Mouse (Mus musculus) thymus, postnatal 0 days (tissue): ENCODE measurements around the gene Samd3. TPM values are rescaled to one million over a fixed set of nuclear protein-coding genes. Genes with fewer than 3 reads are reported as not detected.

ENCODE experiments used
- DNase-seq: peaks from one replicate; pipeline ENCODE4 v3.0.0-alpha.2; 2015; ENCODE audit warnings: low spot score
- polyA plus RNA-seq: library from polyadenylated mRNA; unstranded; fragments of >200 nt; fragmentation: Nextera tagmentation; extraction: Ambion mirVana; gene quantifications from 2 replicates; pipeline ENCODE4 v1.2.1, GENCODE M21; 2015

The Samd3 gene
- 0.68 and 0.80 TPM in 2 replicates for polyA plus RNA-seq

DNA sequence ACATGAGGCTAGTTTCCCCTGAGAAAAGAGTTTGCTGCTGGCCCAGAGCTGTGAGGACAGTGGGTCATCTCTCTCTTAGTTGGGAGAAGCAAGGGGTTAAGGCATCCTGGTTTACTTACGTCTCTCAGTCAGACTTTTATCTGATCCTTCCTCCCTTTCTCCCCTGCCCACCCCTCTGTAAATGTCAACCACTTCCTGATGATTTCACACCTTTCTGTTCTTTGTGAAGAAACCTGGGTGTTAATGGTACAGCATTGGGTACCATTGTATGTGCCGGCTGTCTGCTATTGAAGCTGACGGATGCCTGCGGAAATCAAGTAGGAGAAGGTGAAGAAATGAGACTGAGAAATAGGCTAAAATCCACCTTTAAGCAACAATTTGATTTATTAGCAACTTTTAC is at the start of gene Samd3:
Samd3 (plus strand) TSS at position 220 of the 400 bp plus-strand sequence.
- no peak for DNase-seq

DNA sequence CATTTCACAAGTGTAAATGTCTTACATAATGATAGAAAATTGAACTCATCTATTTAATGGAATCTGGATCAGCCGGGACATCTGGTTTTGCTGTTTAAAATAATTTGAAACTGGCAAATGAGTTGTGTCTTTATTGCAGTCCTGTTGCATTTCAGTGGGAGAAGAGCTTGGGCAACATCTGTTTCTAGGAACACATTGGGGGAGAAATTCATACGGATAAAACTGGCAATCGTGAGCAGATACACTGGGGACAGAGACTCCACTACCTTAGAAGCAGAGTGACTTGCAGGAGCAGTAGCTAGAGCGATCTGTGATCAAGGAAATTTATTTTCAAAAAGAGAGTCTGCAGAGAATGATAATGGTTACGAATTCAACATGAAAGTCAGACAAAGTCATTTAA is 44.2 kb upstream of the Samd3 start:
- no peak for DNase-seq

DNA sequence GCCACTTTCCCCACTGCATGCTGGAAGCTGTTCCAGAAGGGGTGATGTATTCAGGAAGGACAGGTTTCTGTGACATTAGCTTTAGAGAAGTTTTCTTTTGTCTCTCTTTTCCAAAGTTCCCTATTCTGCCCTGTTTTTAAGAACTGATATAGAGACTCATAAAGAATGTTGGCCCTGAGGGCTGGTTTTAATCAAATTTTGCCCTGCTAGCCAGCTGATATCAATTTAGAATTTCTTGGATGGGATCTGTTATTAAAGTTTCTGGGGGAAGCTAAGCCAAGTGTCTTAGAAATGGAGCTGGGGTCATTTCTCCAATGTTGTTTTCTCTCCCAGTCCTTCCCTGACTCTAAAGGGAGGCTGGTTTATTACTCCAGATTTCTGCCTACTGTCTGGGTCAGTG is 38.7 kb upstream of the Samd3 start:
- DNase-seq: no peak

DNA sequence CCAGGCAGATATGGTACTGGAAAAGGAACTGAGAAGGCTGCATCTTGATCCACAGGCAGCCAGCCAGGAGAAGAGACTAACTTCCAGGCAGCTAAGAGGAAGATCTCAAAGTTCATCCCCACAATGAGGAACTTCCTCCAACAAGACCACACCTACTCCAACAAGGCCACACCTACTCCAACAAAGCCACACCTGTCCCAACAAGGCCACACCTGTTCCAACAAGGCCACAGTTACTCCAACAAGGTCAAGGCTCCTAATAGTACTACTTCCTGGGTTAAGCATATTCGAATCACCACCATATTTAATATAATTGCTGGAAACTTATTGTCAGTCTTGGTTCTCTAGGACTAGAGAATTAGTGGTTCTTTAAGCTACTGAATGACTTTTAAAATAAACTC is 34.6 kb upstream of the Samd3 start:
- DNase-seq: no peak

DNA sequence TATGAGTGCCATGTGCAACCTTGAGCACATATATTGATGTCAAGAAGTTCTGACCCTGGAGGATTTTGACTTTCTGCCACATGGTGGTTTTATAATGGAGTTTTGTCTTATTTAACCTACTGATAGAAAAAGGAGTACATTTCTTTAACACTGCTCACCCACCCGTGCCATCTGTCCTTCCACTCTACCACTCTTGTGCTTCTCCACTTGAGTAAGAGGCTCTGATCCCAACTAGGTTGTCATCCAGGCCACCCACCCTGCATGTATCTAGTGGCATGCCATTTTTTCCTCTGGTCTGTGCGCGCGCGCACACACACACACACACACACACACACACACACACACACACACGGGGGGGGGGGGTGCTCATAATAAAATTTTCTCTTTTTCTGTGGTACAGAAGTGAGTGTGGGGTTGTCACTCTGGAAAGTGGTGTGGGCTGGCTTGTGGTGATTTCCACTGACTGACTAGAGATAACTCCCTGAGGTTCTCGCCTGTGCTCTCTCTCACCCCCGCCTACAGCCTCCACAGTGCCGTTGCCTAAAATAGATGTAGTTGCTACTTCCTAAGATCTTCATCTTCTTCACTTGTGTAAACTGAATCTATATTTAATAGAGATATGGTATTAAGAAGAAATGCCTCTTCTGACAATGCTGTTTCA is 26.7 kb upstream of the Samd3 start:
- no peak for DNase-seq

DNA sequence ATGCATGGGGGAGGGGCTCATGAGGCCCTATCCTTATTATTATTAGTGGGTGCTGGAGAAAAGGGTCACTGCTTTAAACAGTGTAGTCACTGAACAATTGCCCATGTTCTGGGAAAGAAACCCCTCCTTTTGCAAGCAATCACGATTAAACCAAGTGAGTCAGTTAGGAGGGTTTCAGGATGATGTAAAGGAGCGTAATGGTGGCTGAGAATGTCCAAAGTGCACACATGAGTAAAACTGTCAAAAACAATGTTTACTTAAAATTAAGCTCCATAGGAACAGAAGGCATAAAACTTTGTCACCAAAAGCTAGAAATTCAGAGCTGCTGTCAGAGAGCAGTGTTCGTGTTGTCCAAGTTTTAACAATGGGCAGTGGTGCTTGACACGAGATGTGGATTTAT is 8.8 kb upstream of the Samd3 start:
- DNase-seq: no peak

DNA sequence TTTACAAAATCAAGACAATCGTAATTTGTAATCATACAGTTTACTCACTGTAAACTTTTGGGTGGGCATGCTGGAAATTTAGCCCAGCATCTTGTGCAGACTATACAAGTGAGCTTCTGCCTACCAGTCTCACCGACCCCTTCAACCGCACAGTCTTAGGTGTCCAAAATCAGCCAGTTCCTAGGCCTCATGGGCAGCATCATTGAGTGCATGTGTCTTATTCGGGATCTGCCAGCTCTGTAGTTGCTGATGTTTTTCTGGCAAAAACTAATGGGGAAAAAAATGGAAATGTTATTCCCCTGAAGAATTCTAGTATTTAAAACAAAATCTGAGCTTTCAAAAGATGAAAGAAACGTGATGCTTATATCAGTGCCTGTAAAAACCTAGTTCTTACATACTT is 3.3 kb upstream of the Samd3 start:
- DNase-seq: no peak

DNA sequence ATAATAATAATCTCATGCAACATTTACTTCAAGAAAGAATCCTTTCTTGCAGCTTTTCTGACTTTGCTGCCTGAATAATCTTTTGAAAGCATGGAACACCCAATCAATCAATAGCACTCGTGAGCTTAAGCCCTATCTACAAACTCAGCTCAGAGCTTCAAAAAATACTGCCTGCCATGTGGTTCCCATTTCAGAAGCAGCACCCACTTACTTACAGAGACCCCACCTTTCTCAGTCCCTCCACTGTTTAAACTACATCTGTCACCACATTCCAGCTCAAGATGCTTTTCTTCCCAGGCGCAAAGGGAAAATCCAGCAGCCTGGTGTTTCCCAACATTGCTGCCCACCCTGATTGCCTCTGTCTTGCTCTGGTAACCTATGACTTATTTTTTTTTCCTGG is 2.8 kb upstream of the Samd3 start:
- no peak for DNase-seq

DNA sequence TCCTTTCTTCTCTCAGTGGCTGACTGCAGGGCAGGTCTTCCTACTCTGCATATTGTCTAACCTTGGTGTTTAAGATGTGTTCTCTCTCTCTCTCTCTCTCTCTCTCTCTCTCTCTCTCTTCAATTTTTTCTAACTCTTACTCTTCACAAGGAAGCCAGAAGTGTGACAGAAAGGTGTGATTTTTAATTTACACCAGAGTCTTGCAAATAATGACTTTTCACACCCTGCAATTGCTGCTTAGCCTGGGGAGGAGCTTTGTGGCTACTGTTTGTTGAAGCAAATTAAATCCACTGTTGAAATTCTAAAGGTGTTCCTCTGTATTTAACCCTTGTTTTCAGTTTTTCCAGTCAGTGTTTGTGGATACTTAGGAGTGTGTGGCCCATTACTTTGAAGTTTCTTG is 1.3 kb upstream of the Samd3 start:
- no peak for DNase-seq

DNA sequence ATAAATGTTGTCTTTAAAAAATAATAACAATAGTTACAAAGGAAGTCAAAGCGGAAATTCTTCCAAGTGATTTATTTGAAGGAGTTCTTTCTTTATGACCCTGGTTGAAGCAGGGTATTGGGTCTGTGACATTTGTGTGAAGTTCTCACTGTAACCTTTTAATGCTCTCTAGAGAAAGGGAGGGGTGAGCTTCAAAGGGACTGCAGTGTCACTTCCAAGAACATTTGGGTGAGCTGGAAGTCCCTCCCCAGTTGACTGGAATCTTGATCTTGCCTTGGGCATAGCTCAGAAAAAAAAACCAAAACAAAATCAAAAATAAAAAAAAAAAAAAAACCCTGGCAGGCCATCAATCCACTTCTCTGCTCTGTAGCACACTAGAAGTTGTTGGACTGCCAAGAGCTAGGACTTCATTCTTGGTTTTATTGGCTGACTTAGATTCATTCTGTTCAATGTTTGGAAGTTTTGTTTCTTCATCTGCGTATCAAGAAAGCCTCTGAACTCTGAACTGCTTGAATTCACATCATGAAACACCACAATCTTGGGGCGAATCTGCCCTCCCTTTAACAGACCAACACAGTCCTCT is 2.7 kb downstream of the Samd3 start:
- no peak for DNase-seq

DNA sequence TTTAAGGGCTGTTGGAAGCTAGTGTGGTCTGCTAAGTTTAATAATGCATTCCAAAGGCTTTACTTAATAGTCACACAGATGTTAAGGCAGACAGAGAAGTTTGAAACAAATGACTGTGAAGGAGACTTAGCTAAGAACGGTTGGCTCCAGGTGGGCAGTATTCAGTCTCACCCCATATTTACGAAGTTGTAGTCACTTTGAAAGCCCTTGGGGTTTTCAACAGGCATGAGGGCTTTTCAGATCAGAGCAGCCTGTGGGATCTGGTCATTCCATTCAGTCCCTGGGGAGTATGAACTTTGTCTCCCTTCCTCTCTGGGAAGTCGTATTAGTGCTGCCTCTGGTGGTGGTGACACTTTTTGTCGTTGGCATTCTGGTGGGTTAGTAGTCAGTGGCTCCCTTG is 9.1 kb downstream of the Samd3 start:
- DNase-seq: no peak

DNA sequence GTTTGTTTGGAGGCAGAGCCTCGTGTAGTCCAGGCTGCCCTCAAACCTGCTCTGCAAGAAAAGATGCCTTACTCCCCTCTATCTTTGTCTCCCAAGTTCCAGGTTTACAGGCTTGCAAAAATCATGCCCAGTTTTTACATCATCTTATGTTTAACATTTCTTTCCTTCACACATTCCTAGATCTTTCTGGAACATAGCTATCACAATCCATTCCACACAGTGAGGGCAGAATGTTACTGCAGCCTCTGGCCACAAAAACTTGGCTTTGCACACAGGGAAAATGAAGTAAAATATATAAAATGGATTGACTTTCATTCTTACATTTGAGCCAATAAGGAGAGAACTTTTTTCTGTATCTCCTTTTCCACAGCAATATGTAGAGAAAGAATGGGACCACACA is 9.6 kb downstream of the Samd3 start:
- no peak for DNase-seq

DNA sequence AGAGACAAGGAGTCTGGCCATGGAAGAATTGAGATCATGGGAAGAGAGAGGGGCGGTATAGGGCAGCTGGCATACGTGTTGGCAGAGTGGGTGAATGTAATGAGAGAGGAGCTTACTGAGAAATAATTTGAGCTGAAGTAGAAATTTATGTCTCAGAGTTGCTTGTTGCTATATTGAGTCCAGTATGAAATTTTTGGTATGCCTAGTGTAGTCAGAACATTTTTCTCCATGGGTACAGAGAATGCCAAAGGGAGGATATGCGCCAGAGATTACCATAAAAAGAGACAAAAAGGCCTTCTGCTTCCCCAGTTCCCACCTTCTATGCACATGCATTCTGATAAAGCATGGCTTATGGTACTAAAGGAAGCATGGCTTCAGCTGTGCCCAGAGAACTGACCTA is 13.7 kb downstream of the Samd3 start:
- no peak for DNase-seq

DNA sequence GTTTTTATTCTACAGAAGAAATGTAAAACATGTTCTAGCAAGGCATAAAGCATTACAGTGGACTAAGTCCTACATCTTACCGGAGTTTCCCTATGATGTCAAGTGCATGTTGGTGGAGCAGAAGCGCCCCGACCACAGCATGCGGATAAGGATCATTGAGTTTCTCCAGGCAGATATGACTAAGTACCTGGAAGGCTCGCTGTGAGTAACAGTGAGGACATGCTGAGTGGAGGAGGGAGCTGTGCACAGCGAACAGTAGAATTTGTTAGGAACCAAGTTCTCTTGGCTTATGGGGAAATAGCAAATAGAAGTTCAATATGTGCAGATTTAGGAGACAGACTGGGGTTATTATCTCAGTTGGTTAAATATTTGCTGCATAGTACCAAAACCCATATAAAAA is 15.0 kb downstream of the Samd3 start:
- DNase-seq: no peak

DNA sequence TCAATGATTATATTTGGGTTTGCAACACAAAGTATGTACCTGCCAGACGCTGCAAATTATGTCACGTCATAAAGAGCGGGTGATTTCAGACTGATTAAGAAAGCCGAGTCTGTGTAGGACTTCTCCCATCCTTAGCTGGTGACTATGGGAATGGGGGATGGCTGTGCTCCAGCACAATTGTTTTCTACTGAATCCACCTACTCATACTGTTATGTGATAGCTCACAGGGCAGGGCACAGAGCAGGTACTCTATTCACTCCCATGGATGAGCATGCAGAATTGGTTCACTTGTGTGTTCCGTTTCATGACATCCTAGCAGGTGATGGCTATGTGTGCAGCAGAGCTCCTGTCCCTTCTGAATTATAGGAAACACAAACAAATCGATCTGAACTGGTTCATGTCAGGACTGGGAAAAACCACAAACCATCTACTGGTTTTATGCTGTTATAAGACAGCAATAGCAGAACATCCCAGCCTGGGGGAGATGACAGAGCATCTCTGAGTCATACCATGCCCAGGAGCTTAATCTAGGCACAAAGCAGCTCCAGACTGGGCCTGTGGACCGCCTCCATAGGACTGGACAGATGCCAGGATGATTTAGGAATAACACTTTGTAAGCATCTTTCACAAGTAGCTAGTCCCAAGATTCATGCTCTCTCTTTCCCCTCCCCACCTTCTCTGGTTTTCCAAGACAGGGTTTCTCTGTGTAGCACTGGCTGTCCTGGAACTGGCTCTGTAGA is 20.1 kb downstream of the Samd3 start:
- no peak for DNase-seq

DNA sequence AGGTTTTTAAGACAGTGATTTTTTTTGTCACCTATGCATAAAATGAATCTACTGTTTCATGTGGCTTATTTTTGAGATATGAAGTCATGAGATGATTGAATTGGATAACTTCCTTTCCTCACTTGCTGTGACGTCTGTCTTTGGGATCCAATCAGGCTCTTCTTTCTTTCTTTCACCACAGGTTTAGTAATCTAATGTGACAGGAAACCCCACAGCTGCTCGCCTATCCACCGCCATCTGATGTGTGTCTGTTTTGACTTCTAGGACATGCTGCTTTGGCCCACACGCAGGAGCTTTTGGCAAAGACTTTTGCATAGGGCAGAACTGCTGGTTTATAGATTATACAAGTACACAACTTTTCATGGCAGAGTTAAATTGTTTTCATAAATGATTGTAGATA is 30.4 kb downstream of the Samd3 start:
- peak; percentile 23 for DNase-seq

DNA sequence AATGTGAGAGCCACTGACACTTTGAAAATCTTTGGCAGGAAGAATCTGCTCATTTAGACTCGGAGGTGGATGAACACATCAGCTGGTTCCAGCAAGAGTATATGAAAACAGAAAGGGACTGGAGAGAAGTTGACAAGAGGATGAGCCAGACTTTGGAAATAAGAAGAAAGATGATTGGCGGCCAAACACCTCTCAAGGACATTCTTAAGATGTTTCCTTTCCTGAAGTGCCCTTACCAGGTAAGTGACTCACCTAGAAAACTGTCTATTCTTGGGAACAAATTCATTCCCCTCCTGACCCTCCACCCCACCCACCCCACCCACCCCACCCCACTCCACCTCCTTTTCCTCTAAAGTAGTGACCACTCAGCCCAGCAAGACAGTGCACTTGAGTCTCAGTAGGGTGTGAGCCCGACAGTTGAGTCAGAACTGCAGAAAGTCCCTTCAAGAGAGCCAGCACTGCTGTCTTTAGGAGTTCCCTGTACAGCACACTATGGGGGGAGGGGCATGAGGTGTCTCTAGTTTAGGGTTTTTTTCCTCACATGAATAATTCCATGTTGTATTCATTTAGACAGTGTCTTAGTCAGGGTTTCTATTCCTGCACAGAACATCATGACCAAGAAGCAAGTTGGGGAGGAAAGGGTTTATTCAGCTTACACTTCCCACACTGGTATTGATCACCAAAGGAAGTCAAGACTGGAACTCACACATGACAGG is 34.4 kb downstream of the Samd3 start:
- DNase-seq: no peak

DNA sequence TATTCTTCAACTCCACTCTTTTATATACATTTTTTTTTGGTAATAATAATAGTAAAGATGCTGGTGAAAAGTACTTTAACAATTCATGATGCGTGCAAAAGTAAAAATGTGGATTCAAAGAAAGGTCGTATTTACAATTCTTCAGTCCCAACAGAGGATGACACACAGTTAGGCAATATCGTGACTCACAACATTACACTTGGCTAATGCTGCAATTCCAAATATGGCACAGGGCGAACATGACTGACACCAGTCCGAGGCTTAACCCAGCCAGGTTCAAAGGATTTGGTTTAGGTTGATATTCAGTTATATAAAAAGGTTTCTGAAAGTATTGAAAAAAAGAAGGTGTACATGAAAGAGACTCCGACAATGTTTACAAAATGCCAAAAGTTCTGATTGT is 45.9 kb downstream of the Samd3 start:
- no peak for DNase-seq

DNA sequence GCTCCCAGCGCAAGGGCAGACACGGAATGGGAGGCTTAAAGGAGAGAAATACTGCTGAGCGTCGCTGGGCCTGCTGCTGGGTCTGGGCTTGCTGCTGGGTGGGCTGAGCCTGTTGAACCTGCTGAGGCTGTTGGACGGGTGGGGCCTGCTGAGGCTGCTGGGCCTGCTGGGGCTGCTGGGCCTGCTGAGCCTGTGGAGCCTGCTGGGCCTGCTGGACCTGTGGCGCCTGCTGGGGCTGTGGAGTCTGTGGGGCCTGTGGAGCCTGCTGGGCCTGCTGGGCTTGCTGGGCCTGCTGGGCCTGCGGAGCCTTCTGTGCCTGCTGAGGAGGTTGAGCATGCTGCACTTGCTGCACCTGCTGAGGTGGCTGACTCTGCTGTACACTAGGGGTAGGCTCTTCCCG is 50.5 kb downstream of the Samd3 start:
- no peak for DNase-seq

DNA sequence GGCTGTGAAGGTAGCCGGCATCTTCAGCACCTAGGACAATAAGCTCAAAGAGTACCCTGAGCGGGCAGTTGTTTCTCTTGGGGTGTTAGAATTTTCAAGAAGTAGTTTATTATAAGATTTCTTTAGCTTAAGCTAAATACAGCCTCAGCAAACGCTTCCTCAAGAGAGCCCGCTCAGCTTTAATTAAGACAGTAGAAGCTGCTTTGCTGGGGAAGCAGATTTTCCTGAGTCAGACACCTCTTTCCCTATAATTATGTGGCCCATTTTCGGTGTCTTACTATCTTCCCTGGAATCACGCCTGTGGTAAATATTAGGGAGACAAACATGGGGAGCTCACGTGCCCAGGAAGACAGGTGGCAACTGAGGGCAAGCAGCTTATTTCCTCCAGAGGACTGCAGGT is 57.6 kb downstream of the Samd3 start:
- no peak for DNase-seq

DNA sequence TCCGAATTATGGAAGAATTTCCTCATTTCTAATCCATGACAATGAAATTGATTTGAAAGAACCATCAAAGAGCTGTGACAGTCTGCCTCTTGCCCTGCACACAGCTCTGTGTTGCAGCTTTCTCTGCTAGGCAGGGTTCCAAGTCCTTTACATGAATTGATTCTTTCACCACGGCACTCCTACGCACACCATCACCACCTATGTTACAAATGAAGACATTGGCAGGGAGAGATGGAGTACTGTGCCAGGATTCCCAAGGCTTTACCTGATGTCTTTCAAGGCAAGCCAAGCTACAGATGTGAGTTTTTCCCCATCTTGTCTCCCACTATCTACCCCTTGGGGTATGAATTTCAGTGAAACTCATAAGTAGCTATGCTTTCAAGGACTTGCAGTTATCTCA is 67.7 kb downstream of the Samd3 start:
- no peak for DNase-seq

DNA sequence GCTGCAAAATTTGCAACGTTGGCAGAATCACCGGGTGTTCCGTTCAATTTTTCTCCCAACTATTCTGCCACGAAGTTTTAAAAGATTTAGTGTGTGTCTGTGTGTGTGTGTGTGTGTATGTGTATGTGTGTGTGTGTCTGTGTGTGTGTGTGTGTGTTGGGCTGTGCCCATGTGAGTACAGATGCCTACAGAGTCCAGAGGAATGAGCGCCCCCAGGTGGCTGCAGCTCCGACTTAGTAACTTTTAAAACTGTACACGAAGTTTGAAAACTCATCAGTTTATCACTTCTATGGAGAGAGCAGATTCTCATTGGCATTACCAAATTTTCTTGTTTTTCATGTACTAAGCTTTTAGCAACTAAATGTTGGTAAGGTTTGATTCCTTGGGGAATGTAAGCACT is 68.1 kb downstream of the Samd3 start:
- DNase-seq: peak; percentile 7
